Mouse (Mus musculus) layer of hippocampus, postnatal 36 days (tissue): ENCODE measurements around the gene Soga3. TPM values are rescaled to one million over a fixed set of nuclear protein-coding genes. Genes with fewer than 3 reads are reported as not detected.

ENCODE experiments used
- DNase-seq, 2 experiments: peaks; one replicate each; pipeline ENCODE4 v3.0.0; 2022
- total RNA-seq, 2 experiments: library from RNA; stranded (reverse); gene quantifications; 2 replicates each; pipeline ENCODE4 v1.2.3; 2021

Gene Soga3
- total RNA-seq: 100 to 1,000 TPM; 168 to 172 TPM

- DNase-seq: peak; percentile 67 to 68
Measured at GRCm38 (mm10) chr10:29143566-29144335, at the start of gene Soga3. Soga3 (plus strand) TSS chr10:29143839.

DNA sequence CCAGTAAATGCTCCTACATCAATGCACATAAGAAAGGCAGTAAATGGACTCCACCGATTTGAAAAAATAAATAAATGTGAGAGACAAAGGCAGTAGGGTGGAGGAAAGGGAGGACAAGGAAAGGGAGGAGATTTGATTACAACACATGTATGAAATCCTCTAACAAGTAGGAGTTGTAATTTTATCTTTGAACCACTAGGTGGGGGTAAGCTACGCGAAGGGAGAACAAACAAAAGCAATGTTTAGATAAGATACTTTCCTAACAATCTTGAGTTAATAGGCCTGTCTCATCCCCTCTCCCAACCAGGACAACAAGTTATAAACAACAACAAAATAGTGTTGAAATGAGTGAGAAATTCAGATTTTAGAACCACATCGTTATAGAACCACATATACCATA, 36.7 kb upstream of the Soga3 start:
- DNase-seq: no peak

GRCm38 (mm10) chr10:29142556-29143105, 1.0 kb upstream of the Soga3 start:
- DNase-seq: no peak

GRCm38 (mm10) chr10:29144612-29145405, 1.2 kb downstream of the Soga3 start:
- DNase-seq: no peak

GRCm38 (mm10) chr10:29146198-29146857, 2.7 kb downstream of the Soga3 start:
- no peak for DNase-seq

DNA sequence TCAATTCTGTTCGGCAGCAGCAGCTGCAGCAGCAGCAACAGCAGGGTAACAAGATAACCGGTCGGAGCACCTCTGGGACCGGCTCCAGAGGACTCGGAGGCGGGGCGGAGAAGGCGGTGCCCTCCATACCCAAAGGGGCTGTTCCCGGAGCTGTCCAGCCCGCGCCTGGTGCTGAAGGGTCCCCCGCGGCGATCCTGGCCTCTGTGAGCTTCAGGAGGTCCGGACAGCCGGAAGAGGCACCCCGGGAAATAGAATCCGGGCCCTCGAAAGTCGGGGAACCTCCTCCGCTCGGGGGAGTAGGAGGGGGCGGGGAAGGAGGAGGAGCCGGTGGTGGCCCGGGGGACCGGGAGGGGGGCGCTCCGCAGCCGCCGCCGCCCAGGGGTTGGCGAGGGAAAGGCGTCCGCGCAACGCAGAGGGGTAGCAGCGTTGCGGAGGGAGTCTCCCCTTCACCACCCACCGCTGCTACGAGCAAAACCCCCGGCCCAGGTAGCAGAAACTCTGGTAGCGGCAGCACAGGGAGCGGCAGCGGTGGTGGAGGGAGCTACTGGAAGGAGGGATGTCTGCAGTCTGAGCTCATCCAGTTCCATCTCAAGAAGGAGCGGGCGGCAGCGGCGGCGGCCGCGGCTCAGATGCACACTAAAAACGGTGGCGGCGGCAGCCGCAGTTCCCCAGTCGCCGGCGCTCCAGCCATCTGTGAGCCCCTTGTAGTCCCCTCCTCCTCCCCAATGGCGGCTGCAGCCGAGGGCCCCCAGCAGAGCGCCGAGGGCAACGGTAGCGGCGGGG, 3.4 kb downstream of the Soga3 start:
- DNase-seq: peak; percentile 86 to 89

- no peak for DNase-seq
Measured at GRCm38 (mm10) chr10:29147641-29147990, 4.0 kb downstream of the Soga3 start.

DNA sequence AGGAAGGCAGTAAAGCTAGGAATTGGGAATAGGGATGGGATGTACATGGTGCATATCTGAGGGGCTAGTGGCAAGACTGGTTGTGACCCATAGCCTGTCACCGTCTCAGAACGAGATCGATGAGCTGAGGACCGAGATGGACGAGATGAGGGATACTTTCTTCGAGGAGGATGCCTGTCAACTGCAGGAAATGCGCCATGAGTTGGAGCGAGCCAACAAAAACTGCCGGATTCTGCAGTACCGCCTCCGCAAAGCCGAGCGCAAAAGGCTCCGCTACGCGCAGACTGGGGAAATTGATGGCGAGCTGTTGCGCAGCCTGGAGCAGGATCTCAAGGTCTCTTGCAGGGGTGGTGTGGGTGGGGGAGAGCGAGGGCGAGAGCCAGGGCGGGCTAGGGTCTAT, 4.4 kb downstream of the Soga3 start:
- DNase-seq: peak; percentile 75 to 78

GRCm38 (mm10) chr10:29155304-29155703, 11.7 kb downstream of the Soga3 start:
- no peak for DNase-seq

- DNase-seq: no peak
Measured at GRCm38 (mm10) chr10:29161664-29162063, 18.0 kb downstream of the Soga3 start.

DNA sequence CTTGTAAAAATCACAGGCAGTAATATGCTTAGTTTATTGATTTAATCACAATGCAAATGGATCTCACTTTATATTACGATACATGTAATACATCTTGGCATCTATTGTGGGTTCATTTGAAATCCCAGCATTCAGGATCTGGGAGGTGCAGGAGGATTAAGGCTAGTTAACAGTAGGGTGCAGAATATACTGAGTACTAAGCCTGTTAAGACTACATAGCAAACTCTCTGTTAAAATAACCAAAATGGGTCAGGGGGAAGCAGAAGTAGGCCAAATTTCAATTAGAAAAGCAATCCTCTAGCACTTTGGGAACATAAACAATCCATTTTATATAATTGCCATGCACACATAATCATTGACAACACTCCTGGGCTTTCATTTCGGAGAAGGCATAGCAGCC, 30.1 kb downstream of the Soga3 start:
- no peak for DNase-seq

DNA sequence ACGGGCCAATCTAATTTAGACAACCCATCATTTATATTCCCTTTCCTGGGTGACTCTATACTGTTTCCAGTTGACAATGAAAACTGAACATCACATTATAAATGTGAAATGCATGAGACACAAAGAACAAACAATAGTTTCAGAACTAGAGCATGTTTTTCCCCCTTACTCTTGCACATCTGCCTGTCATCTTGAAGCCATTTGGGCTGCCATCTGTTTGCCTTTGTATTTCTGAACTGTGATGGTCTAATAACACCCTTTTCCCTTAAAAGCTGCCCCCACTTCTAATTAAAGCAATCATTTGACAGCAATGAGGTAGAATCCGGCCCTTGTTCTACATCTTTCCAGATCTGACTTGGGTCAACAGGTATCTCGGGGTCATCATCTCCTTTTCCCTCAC, 32.0 kb downstream of the Soga3 start:
- DNase-seq: peak in 1 of 2 experiments; percentile 20

- DNase-seq: no peak
Measured at GRCm38 (mm10) chr10:29176881-29177280, 33.2 kb downstream of the Soga3 start.

DNA sequence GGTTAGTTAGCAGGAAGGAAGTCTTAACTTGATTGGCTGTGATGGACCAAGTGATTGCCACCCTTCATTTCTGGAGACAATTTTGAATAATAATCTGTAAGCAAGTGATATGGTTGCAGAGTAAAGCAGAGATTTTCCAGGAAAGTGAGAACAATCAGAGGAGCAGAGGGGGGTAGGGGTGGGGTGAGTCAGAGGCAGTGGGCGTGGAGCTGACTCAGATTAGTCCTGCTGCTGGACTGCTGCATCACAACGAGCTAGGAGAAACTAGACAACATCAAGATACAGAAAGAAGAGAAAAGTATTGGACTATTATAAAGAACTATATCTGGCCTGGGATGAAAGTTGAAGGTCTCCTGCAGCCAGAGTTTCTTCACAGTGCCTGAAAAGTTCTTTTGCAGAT, 34.4 kb downstream of the Soga3 start:
- peak in 1 of 2 experiments; percentile 30 for DNase-seq

DNA sequence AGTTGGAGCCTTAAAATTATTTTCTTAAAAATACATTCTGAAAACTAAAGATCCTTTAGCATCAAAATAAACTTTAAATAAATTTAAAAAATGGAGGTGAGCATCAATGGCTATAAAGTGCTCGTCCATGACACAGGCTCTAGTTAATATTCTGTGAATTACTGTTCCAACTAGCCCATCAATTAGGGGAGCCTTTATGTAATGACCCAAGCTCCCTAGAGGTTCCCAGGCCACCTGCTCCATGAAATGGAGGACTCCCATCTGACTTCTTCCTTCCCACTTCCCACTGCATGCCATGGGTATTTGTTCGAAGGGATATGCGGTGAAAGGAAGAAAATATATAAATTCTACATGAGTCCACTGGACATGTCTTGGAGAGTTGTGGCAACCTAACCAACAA, 36.6 kb downstream of the Soga3 start:
- no peak for DNase-seq

DNA sequence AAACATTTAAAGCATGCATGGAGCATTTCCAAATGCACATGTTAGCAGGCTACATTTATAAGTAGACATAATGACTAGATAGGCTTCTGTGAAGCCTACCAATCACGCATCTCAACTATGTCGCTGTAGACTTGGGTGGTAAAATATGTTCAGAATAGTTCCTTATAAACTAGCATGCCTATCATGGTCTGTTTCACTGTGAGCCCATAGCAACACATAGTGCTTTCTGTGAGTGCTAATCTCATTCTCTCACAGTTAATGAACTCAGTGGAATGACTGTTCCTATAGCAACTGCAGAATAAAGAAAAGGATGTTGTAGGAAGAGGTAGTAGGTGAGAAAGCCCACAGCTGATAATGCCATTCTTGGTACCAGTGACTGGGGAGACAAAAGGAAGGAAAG, 37.4 kb downstream of the Soga3 start:
- no peak for DNase-seq

DNA sequence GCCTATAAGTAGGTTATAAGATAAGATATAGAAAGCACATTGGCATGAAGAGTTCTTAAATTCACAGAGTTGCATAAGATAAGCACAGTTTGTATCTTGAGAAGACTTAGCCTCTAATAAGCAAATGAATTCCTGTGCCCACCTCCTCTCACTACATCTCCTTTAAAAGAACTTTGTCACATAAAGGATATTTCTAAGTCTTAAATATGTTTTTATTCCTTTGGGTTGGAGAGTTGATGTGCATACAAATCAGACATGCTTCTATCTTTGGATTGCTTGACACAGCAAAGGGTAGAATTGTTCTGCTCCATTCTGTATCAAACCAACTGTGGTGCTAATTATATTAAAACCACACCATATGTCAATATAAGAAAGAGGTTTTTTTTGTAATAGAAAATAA, 50.1 kb downstream of the Soga3 start:
- no peak for DNase-seq

GRCm38 (mm10) chr10:29196811-29197210, 53.2 kb downstream of the Soga3 start:
- DNase-seq: no peak

- no peak for DNase-seq
Measured at GRCm38 (mm10) chr10:29198642-29199041, 55.0 kb downstream of the Soga3 start, which contains the start of gene Gm49353. Gm49353 (plus strand) TSS chr10:29198954.

GRCm38 (mm10) chr10:29199835-29200234, 56.2 kb downstream of the Soga3 start:
- no peak for DNase-seq

GRCm38 (mm10) chr10:29200609-29201008, 57.0 kb downstream of the Soga3 start:
- DNase-seq: no peak

DNA sequence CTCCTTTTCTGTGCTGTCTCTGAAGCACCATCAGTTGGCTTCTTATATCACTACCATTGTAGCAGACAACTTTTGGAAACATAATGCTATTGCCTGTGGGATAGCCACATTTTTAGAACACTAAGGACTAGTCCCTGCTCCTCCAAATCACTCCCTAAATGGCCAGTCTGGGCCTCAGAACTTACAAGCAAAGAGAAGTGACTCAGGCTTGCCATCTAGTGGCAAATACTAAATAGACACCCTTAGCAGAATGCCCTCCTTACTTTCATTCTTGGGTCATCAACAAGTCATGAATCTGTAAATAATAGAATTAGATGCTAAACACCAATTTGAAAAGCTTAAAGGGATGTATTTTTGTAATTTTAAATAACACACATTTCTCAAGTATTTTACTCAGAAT, 63.1 kb downstream of the Soga3 start:
- DNase-seq: peak in 1 of 2 experiments; percentile 22
